ENCODE assay signal across 26 mouse cellular contexts in the genomic region with DNA sequence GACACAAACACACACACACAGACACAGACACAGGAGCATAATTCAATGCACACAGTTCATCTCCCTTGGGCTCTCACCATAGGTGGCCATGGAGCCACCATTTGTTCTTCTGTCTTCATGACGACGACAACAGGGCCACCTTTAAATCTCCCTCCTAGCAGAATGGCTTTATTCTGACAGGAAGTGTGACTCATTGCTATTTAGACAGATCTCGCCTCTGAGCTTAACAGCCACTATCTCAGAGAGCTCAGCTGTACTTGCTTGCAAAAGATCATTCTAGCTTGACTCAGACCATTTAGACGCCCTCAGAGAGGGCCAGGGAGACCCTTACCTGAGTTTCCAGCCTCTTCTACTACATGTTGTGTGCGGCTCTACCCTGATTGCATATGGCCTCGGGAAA.
"Had no signal": no experiment of that assay in that cellular context is flagged by ENCODE, and none has a peak within 500 bp of the region (broad histone marks: within the 10 kb centered on the region; RNA-seq: fewer than 3 reads in every experiment).

No protein-coding gene starts in this region.

- H3K27ac ChIP-seq: heart, adult 2 months; heart, embryonic 13.5 days; heart, embryonic 15.5 days; hindbrain, embryonic 13.5 days; hindbrain, embryonic 15.5 days; hindbrain, postnatal 0 days; kidney, embryonic 15.5 days; kidney, postnatal 0 days; limb, embryonic 13.5 days; limb, embryonic 15.5 days; liver, embryonic 12.5 days; liver, embryonic 14.5 days had no signal

- H3K4me3 ChIP-seq: heart, adult 2 months; heart, embryonic 13.5 days; heart, embryonic 15.5 days; hindbrain, embryonic 13.5 days; hindbrain, embryonic 15.5 days; kidney, embryonic 15.5 days; limb, embryonic 13.5 days; limb, embryonic 15.5 days; liver, embryonic 12.5 days had no signal

- ATAC-seq: hindbrain, postnatal 0 days; intestine, embryonic 16.5 days; liver, embryonic 12.5 days had no signal

- H3K4me1 ChIP-seq: heart, embryonic 13.5 days; heart, embryonic 15.5 days; limb, embryonic 13.5 days; limb, embryonic 15.5 days; liver, embryonic 12.5 days had no signal

- DNase-seq: gastrocnemius, postnatal 14 days; gastrocnemius, postnatal 36 days; heart, adult 11 months; heart, adult 2 months; heart, postnatal 14 days; heart, postnatal 36 days; kidney, adult 11 months; kidney, adult 2 months; kidney, adult 9 months; kidney, postnatal 14 days; kidney, postnatal 36 days; layer of hippocampus, adult 9-11 months; layer of hippocampus, postnatal 36 days; left cerebral cortex, postnatal 4 days had no signal
